Mouse (Mus musculus) lung, postnatal 0 days (tissue): ENCODE data around the gene Hrh2.
A peak's percentile ranks its signal among the peaks of the same experiment; 100 is the strongest.

Experiments used
- CTCF ChIP-seq: IDR thresholded peaks from 2 replicates; pipeline ENCODE4 v1.5.1; 2016; ENCODE audit warnings: antibody characterized with exemption, mild to moderate bottlenecking
- EP300 ChIP-seq: IDR thresholded peaks from 2 replicates; pipeline ENCODE4 v1.6.1; 2016; ENCODE audit warnings: antibody characterized with exemption, mild to moderate bottlenecking, control low read depth

DNA sequence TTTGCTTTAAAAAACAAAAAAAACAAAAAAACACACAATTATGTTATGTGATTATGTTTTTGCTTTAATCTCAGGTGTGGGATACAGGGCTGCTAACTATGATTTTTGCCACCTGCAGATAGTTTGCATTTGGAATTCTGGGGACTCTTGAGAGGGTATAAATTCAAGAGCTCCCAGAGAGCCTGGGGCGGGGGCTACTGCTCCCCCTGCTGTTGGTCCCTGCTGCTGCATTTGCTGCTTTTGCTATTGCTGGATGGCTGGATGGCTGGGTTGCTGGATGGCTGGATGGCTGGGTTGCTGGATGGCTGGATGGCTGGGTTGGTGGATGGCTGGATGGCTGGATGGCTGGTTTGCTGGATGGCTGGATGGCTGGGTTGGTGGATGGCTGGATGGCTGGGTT is 44.6 kb upstream of the Hrh2 start:
- peak; percentile 25 for TF ChIP-seq CTCF
- TF ChIP-seq EP300, result no peak
